Mouse (Mus musculus) cerebellum, adult 9-10 months (tissue): ENCODE data around the gene Adam10.

Experiments
- DNase-seq: peaks from one replicate; pipeline ENCODE4 v3.0.0; 2022

The Adam10 gene

GRCm38 (mm10) chr9:70794643-70795438 is 116.0 kb downstream of the Adam10 start:
- no peak for DNase-seq

GRCm38 (mm10) chr9:70795439-70795757 is 116.6 kb downstream of the Adam10 start:
- DNase-seq = no peak

- DNase-seq = no peak
Measured at GRCm38 (mm10) chr9:70800588-70801315, 122.0 kb downstream of the Adam10 start.

GRCm38 (mm10) chr9:70801761-70802160 is 123.0 kb downstream of the Adam10 start:
- no peak for DNase-seq

GRCm38 (mm10) chr9:70802816-70803215 is 124.0 kb downstream of the Adam10 start:
- no peak for DNase-seq

GRCm38 (mm10) chr9:70806069-70806468 is 127.3 kb downstream of the Adam10 start:
- no peak for DNase-seq

GRCm38 (mm10) chr9:70807714-70808113 is 128.9 kb downstream of the Adam10 start:
- DNase-seq = no peak

GRCm38 (mm10) chr9:70812551-70812950 is 133.8 kb downstream of the Adam10 start:
- DNase-seq = no peak

GRCm38 (mm10) chr9:70816701-70817305 is 138.0 kb downstream of the Adam10 start:
- no peak for DNase-seq

GRCm38 (mm10) chr9:70817396-70817795 is 138.6 kb downstream of the Adam10 start:
- no peak for DNase-seq

GRCm38 (mm10) chr9:70818739-70819138 is 139.9 kb downstream of the Adam10 start:
- no peak for DNase-seq

- DNase-seq = no peak
Measured at GRCm38 (mm10) chr9:70824103-70824502, 145.3 kb downstream of the Adam10 start.

GRCm38 (mm10) chr9:70827911-70828310 is 149.1 kb downstream of the Adam10 start:
- DNase-seq = no peak
